Mouse (Mus musculus): ENCODE measurements at regions not wholly inside any gene's neighbourhood (a gene's known extent, or its start where the extent isn't known, plus 50 kb on each side); places are given as distances from the start of the nearest gene placed in this dataset.
"Not testable (repeated sequence)": the region's sequence is repeated elsewhere in the genome, so short reads cannot be mapped to it uniquely, and the experiment has no call there.

DNA sequence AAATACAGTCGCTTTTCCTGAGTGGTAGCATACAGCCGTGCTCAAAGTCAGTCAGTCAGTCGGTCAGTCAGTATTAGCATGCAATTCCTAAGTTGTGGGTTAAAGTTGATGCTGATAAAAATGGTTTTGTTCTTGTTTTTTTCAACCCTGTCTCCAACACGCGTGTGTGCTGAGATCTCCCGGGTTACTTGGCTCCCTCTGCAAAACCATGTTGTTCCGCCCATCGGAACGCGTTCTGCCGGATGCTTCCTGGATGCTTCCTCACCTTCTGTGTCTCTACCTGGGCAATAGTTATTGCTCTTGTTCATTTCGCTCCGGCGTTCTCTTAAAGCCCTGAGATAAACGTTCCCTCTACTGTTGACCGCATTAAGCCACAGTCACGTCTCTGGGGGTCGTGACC lies 296.9 kb downstream of the Setd4 start:
- Histone ChIP-seq H3K4me3 (ENCODE audit: low read length) (no peak overlapping the region), H3K27ac (no peak overlapping the region), H3K4me1 (ENCODE audit: insufficient read depth, low read length) (no peaks in the 10 kb centered on the region), H3K4me2 (ENCODE audit: low read depth, low read length) (no peak overlapping the region), H3K27me3 (ENCODE audit: insufficient read depth, low read length) (no peaks in the 10 kb centered on the region; the same call in 1 of the 2 replicates), H3K9ac (replicated peaks; ENCODE audit: low read length) (no peak overlapping the region), H3K9me3 (ENCODE audit: low read length) (no peaks in the 10 kb centered on the region), H3K36me3 (ENCODE audit: insufficient read depth, low read length) (no peaks in the 10 kb centered on the region)
- 94% methylated on average over 18 of the region's 18 CpGs for WGBS
- TF ChIP-seq CTCF (IDR thresholded peaks at IDR 0.05; ENCODE audit: low read depth): no peak
- ATAC-seq (no peak), DNase-seq (ENCODE audit: low spot score) (no peak)

DNA sequence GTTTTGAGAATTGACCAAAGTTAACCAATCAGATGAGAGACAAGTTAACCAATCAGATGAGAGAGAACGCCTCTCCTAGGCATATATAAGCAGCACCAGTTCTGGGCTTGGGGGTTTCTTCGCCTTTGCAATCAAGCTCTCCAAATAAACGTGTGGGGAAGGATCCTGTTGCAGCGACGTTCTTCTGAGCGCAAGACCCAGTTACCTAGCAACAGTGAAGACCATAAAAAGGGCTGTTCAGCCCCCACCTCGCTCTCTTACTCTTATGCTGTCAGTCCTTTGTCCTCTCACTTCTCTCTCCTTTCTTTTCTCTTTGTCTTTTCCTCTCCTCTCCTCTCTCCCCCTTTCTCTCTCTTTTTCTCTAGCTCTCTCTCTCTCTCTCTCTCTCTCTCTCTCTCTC lies 297.7 kb downstream of the Setd4 start:
- ATAC-seq (peak; percentile 45; the same call in 1 of the 2 replicates), DNase-seq (ENCODE audit: low spot score) (peak; percentile 22)
- not testable (repeated sequence) for H3K4me3 ChIP-seq (ENCODE audit: low read length); H3K4me1 ChIP-seq (ENCODE audit: insufficient read depth, low read length); H3K27me3 ChIP-seq (ENCODE audit: insufficient read depth, low read length); H3K4me2 ChIP-seq (ENCODE audit: low read depth, low read length); H3K9me3 ChIP-seq (ENCODE audit: low read length); H3K9ac ChIP-seq (replicated peaks; ENCODE audit: low read length); H3K27ac ChIP-seq; H3K36me3 ChIP-seq (ENCODE audit: insufficient read depth, low read length)
- 37% methylated on average over 7 of the region's 7 CpGs for WGBS

DNA sequence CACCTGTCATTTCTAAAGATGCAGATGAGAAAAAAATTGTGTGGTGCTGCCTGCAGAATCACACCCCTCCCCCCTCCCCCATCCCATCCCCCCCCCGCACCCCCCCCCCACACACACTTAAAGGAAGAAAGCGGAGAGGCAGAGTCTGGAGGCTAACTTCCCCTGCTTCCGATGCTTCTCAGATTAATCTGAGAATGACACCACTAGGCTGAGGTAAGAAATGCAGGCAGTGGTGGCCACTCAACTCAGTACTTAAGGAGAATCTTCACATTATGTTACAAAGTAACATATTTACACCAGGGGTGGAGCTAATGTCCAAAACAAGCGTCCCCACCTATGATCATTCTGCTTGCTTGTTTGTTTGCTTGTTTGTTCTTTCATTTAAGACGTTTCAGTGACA lies 309.4 kb downstream of the Setd4 start:
- H3K9ac ChIP-seq (replicated peaks; ENCODE audit: low read length): no peak overlapping the region
- no peak overlapping the region for H3K4me2 ChIP-seq (ENCODE audit: low read depth, low read length)
- H3K9me3 ChIP-seq (ENCODE audit: low read length): no peaks in the 10 kb centered on the region
- TF ChIP-seq CTCF (IDR thresholded peaks at IDR 0.05; ENCODE audit: low read depth): peak; percentile 48
- no peaks in the 10 kb centered on the region for H3K36me3 ChIP-seq (ENCODE audit: insufficient read depth, low read length)
- no peak for ATAC-seq
- no peak overlapping the region for H3K27ac ChIP-seq
- WGBS: 47% methylated on average over 4 of the region's 5 CpGs
- DNase-seq (ENCODE audit: low spot score): peak; percentile 44
- no peaks in the 10 kb centered on the region for H3K4me1 ChIP-seq (ENCODE audit: insufficient read depth, low read length)
- H3K4me3 ChIP-seq (ENCODE audit: low read length): no peak overlapping the region
- H3K27me3 ChIP-seq (ENCODE audit: insufficient read depth, low read length): no peaks in the 10 kb centered on the region

DNA sequence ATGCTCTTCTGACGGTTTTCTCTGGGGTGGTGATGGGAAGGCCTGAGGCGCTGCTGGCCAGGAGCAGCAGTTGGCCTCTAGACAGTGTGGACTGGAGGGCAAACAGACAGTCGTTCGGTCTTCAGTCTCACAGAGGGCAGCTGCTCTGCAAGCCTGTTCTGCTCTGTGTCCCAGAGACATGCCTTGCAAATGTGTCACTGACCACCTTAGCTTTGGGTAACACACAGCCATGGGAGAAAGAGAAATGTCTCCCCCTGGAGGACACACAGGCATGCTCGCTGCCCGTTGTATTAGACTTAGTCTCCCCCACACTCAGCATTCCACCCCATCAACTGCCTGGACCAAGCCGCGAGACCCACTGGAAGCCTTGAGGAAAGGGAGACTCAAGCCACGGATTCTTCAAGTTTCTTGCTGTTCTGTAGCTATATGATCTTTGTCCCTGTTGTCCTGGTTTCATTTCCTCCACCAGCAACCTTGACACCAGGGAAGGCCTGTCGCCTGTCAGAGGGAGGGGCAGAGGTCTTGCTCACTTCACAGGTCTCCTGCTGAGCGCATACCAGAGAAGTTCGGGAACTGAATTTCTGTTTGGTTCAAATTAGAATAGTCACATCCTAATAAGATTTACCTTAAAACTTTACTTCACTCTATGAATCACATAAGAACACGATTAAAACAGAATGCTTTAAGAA lies 310.8 kb downstream of the Setd4 start:
- no peaks in the 10 kb centered on the region for H3K27me3 ChIP-seq (ENCODE audit: insufficient read depth, low read length)
- no peak overlapping the region for H3K27ac ChIP-seq
- H3K4me3 ChIP-seq (ENCODE audit: low read length): no peak overlapping the region
- H3K36me3 ChIP-seq (ENCODE audit: insufficient read depth, low read length): no peaks in the 10 kb centered on the region
- DNase-seq (ENCODE audit: low spot score): peak; percentile 89
- H3K9ac ChIP-seq (replicated peaks; ENCODE audit: low read length): no peak overlapping the region
- H3K4me2 ChIP-seq (ENCODE audit: low read depth, low read length): no peak overlapping the region
- peak; percentile 85 for ATAC-seq
- WGBS: 30% methylated on average over 13 of the region's 13 CpGs
- peak; percentile 94 for TF ChIP-seq CTCF (IDR thresholded peaks at IDR 0.05; ENCODE audit: low read depth)
- no peaks in the 10 kb centered on the region for H3K9me3 ChIP-seq (ENCODE audit: low read length)
- no peaks in the 10 kb centered on the region for H3K4me1 ChIP-seq (ENCODE audit: insufficient read depth, low read length)

DNA sequence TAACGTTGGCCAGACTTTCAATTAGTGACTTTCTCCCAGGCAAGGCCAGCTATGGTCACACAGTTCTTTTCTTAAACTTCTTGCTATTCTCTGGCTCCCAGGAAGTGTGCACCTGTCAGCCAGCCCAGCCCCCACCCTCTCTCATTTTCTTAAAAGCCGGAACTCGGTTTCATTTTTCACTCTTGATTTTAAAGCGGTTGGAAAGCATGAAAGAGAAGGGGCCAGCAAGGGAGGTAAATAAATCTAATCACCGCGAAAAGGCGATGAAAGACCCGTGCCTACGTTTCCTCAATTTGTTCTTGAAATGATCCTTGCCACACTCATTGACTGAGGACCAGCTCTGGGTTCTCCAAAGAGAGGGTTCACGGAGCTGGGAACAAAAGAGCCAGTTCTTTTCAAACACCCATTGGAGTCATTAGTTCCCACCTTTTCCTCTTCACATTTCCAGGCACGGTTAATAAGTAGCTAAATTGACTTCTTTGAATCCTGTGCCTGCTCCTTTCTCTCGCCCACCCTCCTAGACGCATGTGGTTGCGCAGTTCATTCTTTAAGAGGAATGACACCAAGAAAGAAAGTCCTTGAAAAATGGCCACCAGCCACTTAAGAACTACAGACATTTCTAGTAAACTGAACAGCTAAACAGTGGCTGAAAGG lies 311.6 kb downstream of the Setd4 start:
- no peak overlapping the region for H3K4me3 ChIP-seq (ENCODE audit: low read length)
- no peak for TF ChIP-seq CTCF (IDR thresholded peaks at IDR 0.05; ENCODE audit: low read depth)
- WGBS: 26% methylated on average over 14 of the region's 14 CpGs
- no peaks in the 10 kb centered on the region for H3K27me3 ChIP-seq (ENCODE audit: insufficient read depth, low read length)
- H3K9ac ChIP-seq (replicated peaks; ENCODE audit: low read length): no peak overlapping the region
- no peaks in the 10 kb centered on the region for H3K9me3 ChIP-seq (ENCODE audit: low read length)
- no peak overlapping the region for H3K27ac ChIP-seq
- no peaks in the 10 kb centered on the region for H3K4me1 ChIP-seq (ENCODE audit: insufficient read depth, low read length)
- no peak for DNase-seq (ENCODE audit: low spot score)
- H3K36me3 ChIP-seq (ENCODE audit: insufficient read depth, low read length): no peaks in the 10 kb centered on the region
- H3K4me2 ChIP-seq (ENCODE audit: low read depth, low read length): 0 out of 2 replicates have a peak overlapping the region, but pooled peaks have one; percentile 22
- no peak for ATAC-seq

DNA sequence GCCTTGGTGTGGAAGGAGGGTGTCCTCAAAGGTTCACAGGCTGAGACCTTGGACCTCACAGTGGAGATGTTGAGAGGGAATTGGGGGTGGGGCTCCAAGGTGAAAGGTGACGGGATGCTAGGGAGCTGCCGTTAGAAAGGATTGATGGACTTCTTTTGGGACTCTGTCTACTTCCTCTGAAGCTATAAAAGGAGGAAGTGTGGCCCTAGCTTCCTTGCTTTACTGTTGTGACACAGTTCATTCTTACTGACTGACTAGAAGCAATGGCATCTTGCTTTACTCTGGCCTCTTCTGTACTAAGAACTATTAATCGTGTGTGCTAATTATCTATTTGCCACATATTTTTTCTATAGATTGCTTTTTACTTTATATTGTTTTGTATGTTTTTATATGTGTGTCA lies 315.8 kb downstream of the Setd4 start:
- Histone ChIP-seq H3K9ac (replicated peaks; ENCODE audit: low read length) (no peak overlapping the region), H3K27me3 (ENCODE audit: insufficient read depth, low read length) (no peaks in the 10 kb centered on the region), H3K4me3 (ENCODE audit: low read length) (no peak overlapping the region), H3K27ac (no peak overlapping the region), H3K4me2 (ENCODE audit: low read depth, low read length) (no peak overlapping the region), H3K9me3 (ENCODE audit: low read length) (no peaks in the 10 kb centered on the region), H3K36me3 (ENCODE audit: insufficient read depth, low read length) (no peaks in the 10 kb centered on the region), H3K4me1 (ENCODE audit: insufficient read depth, low read length) (no peaks in the 10 kb centered on the region)
- DNase-seq (ENCODE audit: low spot score) (no peak), ATAC-seq (no peak)
- no peak for TF ChIP-seq CTCF (IDR thresholded peaks at IDR 0.05; ENCODE audit: low read depth)
- 72% methylated on average over 3 of the region's 3 CpGs for WGBS

DNA sequence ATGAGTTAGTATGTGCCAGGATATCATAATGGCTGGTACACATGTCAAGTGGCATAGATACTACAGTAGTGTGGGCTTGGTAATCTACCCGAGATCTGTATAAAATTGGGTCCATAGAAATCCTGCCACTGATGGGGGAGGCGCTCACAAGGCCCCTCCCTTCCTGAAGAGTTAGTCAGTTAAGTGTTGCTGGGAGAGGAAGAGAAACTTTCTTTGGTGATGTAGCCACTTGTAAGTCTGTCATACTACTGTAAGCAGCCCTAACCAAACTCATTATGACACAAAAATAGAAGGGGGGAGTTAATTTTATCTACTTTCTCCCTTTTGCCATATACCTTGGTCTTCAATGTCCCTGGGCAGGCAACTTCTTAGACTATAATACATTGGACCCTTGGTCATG lies 316.3 kb downstream of the Setd4 start:
- Histone ChIP-seq H3K27ac (no peak overlapping the region), H3K27me3 (ENCODE audit: insufficient read depth, low read length) (no peaks in the 10 kb centered on the region), H3K9ac (replicated peaks; ENCODE audit: low read length) (no peak overlapping the region), H3K4me3 (ENCODE audit: low read length) (no peak overlapping the region), H3K4me1 (ENCODE audit: insufficient read depth, low read length) (no peaks in the 10 kb centered on the region), H3K4me2 (ENCODE audit: low read depth, low read length) (no peak overlapping the region), H3K36me3 (ENCODE audit: insufficient read depth, low read length) (no peaks in the 10 kb centered on the region), H3K9me3 (ENCODE audit: low read length) (no peaks in the 10 kb centered on the region)
- no peak for DNase-seq (ENCODE audit: low spot score)
- TF ChIP-seq CTCF (IDR thresholded peaks at IDR 0.05; ENCODE audit: low read depth): no peak
- 86% methylated on average over 2 of the region's 2 CpGs for whole genome bisulfite sequencing
- ATAC-seq: no peak
